Mouse (Mus musculus): ENCODE results near the gene Cd200. TPM values are rescaled to one million over a fixed set of nuclear protein-coding genes. Genes with fewer than 3 reads are reported as not detected.

Cd200 gene
- total and polyA plus RNA-seq, 2 experiments from 2014 or later, result 318 to 445 TPM

DNA sequence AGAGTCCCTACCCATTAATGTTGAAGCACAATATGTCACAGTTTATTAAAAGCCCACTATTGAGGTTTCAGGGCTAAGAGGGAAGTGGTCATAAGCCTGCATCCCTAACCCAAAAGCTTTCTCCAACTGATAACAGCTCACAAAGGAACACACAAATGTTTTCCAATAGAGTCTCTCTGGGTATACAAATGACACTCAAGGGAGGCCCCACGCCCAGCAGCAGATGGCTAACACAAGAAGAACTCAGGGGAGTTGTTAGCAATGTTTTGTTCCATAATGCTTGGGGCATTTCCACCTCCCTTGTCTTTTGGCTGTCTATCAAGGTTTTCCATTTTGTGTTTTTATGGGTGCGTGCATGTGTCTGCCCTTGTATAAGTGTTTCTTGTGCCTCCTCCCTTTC, 64.0 kb downstream of the Cd200 start:
- 50% methylated on average over 2 of the region's 2 CpGs for WGBS
- no peak for TF ChIP-seq CTCF (IDR thresholded peaks at IDR 0.05; ENCODE audit: low read depth)
- Histone ChIP-seq H3K27ac (ENCODE audit: low read depth, low read length) (no peak overlapping the region), H3K9me3 (ENCODE audit: low read length) (no peaks in the 10 kb centered on the region), H3K27me3 (ENCODE audit: insufficient read depth, low read length) (no peaks in the 10 kb centered on the region), H3K4me1 (ENCODE audit: insufficient read depth) (no peaks in the 10 kb centered on the region), H3K9ac (no peak overlapping the region), H3K4me2 (ENCODE audit: low read depth) (no peak overlapping the region), H3K36me3 (ENCODE audit: insufficient read depth) (no peaks in the 10 kb centered on the region), H3K4me3 (ENCODE audit: low read depth, low read length) (no peak overlapping the region)
- DNase-seq, result no peak
- ATAC-seq, result no peak

DNA sequence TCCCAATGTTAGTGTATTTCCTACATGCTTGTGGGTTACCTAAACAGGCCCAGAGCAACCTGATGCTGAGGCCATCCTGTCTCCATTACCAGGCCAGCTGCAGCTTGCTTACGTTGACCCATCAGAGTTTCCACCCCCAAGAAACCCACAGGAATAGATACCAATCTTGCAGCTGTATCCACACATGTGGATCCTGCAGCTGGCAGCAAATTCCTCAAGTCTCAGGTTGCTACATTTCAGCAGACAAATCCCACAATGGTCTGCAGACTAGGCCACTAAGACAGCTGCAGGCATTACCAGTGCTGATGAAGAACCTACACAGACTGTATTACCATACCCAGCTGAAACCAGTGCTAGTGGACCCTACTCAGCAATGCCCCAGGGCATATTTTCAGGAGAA, 72.4 kb downstream of the Cd200 start:
- ATAC-seq, result no peak
- no peak for TF ChIP-seq CTCF (IDR thresholded peaks at IDR 0.05; ENCODE audit: low read depth)
- no peak for DNase-seq
- no peak overlapping the region for H3K4me2 ChIP-seq (ENCODE audit: low read depth)
- H3K27ac ChIP-seq (ENCODE audit: low read depth, low read length), result no peak overlapping the region
- H3K36me3 ChIP-seq (ENCODE audit: insufficient read depth), result no peaks in the 10 kb centered on the region
- H3K4me3 ChIP-seq (ENCODE audit: low read depth, low read length), result no peak overlapping the region
- no peaks in the 10 kb centered on the region for H3K4me1 ChIP-seq (ENCODE audit: insufficient read depth)
- WGBS, result 89% methylated on average over 1 of the region's 1 CpGs
- H3K9me3 ChIP-seq (ENCODE audit: low read length), result no peaks in the 10 kb centered on the region
- H3K9ac ChIP-seq, result no peak overlapping the region
- no peaks in the 10 kb centered on the region for H3K27me3 ChIP-seq (ENCODE audit: insufficient read depth, low read length)

DNA sequence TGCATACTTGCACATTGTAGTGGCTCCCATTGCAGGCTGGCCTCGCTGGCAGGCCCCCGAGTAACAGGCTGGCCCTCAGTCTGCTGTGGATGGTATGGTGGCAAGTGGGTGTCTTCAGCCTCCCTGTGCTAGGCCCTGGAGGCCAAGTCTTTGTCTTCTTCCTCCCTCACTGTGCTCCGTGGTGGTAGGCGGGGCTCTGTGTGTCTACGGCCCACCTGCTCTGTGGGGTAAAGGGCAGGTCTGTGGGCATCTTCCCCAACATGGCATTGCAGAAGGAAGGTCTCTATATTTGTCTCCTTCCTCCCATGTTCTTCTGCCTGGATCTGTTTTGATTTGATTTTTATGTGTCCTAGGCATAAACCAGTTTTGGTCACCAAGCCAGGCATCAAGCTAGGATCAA, 74.0 kb downstream of the Cd200 start:
- ATAC-seq (no peak), DNase-seq (no peak)
- no peak overlapping the region for H3K4me2 ChIP-seq (ENCODE audit: low read depth)
- no peak overlapping the region for H3K27ac ChIP-seq (ENCODE audit: low read depth, low read length)
- no peaks in the 10 kb centered on the region for H3K9me3 ChIP-seq (ENCODE audit: low read length)
- no peaks in the 10 kb centered on the region for H3K4me1 ChIP-seq (ENCODE audit: insufficient read depth)
- H3K27me3 ChIP-seq (ENCODE audit: insufficient read depth, low read length), result no peaks in the 10 kb centered on the region
- H3K4me3 ChIP-seq (ENCODE audit: low read depth, low read length), result no peak overlapping the region
- no peak overlapping the region for H3K9ac ChIP-seq
- WGBS, result 89% methylated on average over 5 of the region's 5 CpGs
- H3K36me3 ChIP-seq (ENCODE audit: insufficient read depth), result no peaks in the 10 kb centered on the region
- TF ChIP-seq CTCF (IDR thresholded peaks at IDR 0.05; ENCODE audit: low read depth), result no peak

DNA sequence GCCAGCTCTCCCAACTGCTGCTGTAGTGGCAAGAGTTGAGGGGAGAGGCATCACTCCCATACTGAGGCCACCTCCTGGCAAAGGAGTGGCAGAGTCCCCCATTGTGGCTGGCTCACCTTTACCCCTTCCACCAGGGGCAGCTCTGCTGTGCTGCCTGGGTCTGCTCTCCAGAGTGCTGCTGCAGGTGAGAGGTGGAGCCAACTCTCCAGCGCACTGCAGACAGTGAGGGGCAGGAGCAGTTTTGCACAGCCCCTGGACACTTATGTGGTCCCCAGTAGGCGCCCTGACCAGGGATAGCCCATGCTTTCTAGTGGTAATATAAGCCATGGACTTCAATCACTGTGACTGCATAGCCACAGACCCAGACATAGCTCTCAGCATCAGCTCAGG, 74.5 kb downstream of the Cd200 start:
- Histone ChIP-seq H3K4me3 (ENCODE audit: low read depth, low read length) (no peak overlapping the region), H3K4me2 (ENCODE audit: low read depth) (no peak overlapping the region), H3K36me3 (ENCODE audit: insufficient read depth) (no peaks in the 10 kb centered on the region), H3K27ac (ENCODE audit: low read depth, low read length) (no peak overlapping the region), H3K9ac (no peak overlapping the region), H3K4me1 (ENCODE audit: insufficient read depth) (no peaks in the 10 kb centered on the region), H3K27me3 (ENCODE audit: insufficient read depth, low read length) (no peaks in the 10 kb centered on the region), H3K9me3 (ENCODE audit: low read length) (no peaks in the 10 kb centered on the region)
- 91% methylated on average over 2 of the region's 2 CpGs for WGBS
- ATAC-seq (no peak), DNase-seq (no peak)
- no peak for TF ChIP-seq CTCF (IDR thresholded peaks at IDR 0.05; ENCODE audit: low read depth)

DNA sequence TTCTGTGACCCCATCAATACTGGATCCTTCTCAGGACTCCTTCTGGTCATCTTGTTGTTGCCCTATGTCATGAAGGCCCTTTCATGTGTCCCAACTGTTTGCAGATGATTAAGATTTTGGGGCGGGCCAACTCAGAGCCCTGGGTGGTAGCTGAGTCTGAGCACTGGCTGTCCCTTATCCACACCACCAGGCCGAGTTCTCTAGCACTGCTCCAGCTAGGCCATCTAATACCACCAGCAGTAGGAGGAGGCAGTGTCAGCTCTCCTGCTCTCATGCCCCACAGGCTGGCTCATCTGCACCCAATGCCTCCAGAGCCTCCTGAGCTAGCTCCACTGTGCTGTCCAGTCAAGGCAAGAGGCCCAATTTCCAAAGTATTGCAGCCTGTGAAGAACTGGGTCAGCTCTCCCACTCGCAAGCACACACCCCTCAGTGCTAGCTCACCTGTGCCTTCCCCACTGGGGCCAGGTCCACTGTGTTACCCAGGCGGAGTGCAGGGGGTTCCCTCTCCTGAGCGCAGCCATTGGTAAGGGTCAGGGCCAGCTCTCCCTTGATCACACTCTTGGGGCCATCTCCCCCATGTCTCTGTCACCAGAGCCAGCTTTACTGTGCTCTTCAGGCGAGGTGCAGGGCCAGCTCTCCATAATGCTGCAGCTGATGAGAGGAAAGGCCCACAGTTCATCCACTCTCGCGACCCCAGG, 75.0 kb downstream of the Cd200 start:
- Histone ChIP-seq H3K4me3 (ENCODE audit: low read depth, low read length) (no peak overlapping the region), H3K36me3 (ENCODE audit: insufficient read depth) (no peaks in the 10 kb centered on the region), H3K9me3 (ENCODE audit: low read length) (no peaks in the 10 kb centered on the region), H3K4me2 (ENCODE audit: low read depth) (no peak overlapping the region), H3K27ac (ENCODE audit: low read depth, low read length) (no peak overlapping the region), H3K9ac (no peak overlapping the region), H3K4me1 (ENCODE audit: insufficient read depth) (no peaks in the 10 kb centered on the region), H3K27me3 (ENCODE audit: insufficient read depth, low read length) (no peaks in the 10 kb centered on the region)
- WGBS, result 88% methylated on average over 8 of the region's 8 CpGs
- DNase-seq (no peak), ATAC-seq (no peak)
- TF ChIP-seq CTCF (IDR thresholded peaks at IDR 0.05; ENCODE audit: low read depth), result no peak

DNA sequence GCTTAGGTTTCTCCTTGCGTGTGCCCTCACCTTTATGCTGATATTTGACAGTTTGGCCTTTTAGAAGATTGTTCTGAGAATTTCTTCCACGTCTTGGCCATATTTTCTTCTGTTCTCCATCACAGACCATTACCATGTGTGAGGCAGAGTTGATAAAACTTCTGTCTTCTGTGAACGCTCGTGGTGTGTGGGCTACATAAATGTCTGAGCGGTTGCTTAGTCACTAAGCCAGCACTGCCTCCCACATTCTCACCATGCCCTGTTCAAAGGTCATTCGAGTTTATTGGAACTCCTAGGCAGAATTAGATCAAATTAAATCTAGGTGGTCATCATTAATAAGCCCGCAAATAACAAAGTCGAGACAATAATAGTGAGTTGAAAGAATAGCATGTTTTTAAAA, 76.3 kb downstream of the Cd200 start:
- no peak overlapping the region for H3K4me2 ChIP-seq (ENCODE audit: low read depth)
- ATAC-seq (no peak), DNase-seq (no peak)
- H3K4me1 ChIP-seq (ENCODE audit: insufficient read depth), result no peaks in the 10 kb centered on the region
- no peaks in the 10 kb centered on the region for H3K27me3 ChIP-seq (ENCODE audit: insufficient read depth, low read length)
- H3K9me3 ChIP-seq (ENCODE audit: low read length), result no peaks in the 10 kb centered on the region
- no peak overlapping the region for H3K9ac ChIP-seq
- TF ChIP-seq CTCF (IDR thresholded peaks at IDR 0.05; ENCODE audit: low read depth), result no peak
- 77% methylated on average over 8 of the region's 8 CpGs for WGBS
- no peak overlapping the region for H3K27ac ChIP-seq (ENCODE audit: low read depth, low read length)
- no peak overlapping the region for H3K4me3 ChIP-seq (ENCODE audit: low read depth, low read length)
- no peaks in the 10 kb centered on the region for H3K36me3 ChIP-seq (ENCODE audit: insufficient read depth)

Other genes starting within 250 kb of the Cd200 start
- gene Btla, start 184.7 kb downstream of the Cd200 start, total RNA-seq (2014; rRNA removed), result 0.15 and 0.81 TPM in 2 replicates
- gene Btla, start 184.7 kb downstream of the Cd200 start, polyA plus RNA-seq (2015; fragmentation: Nextera tagmentation; extraction: Ambion mirVana), result 0.13 and 0.21 TPM in 2 replicates
- gene Gm609, start 83.9 kb upstream of the Cd200 start, total RNA-seq (2014; rRNA removed), result not detected in 2 replicates
- gene Gm609, start 83.9 kb upstream of the Cd200 start, polyA plus RNA-seq (2015; fragmentation: Nextera tagmentation; extraction: Ambion mirVana), result not detected in 2 replicates
- not detected in 2 replicates for gene Gm17783, start 123.0 kb upstream of the Cd200 start, total RNA-seq (2014; rRNA removed)
- gene Gm17783, start 123.0 kb upstream of the Cd200 start, polyA plus RNA-seq (2015; fragmentation: Nextera tagmentation; extraction: Ambion mirVana), result not detected in 2 replicates
- not detected in 2 replicates for gene Slc9c1, start 126.3 kb upstream of the Cd200 start, total RNA-seq (2014; rRNA removed)
- gene Slc9c1, start 126.3 kb upstream of the Cd200 start, polyA plus RNA-seq (2015; fragmentation: Nextera tagmentation; extraction: Ambion mirVana), result not detected in 2 replicates
- not detected in 2 replicates for gene Gcsam, start 201.3 kb upstream of the Cd200 start, total RNA-seq (2014; rRNA removed)
- gene Gcsam, start 201.3 kb upstream of the Cd200 start, polyA plus RNA-seq (2015; fragmentation: Nextera tagmentation; extraction: Ambion mirVana), result not detected in 2 replicates
- 0.23 TPM in 1 of 2 replicates, not detected in the other for gene BC016579, start 245.0 kb upstream of the Cd200 start, total RNA-seq (2014; rRNA removed)
- not detected in 2 replicates for gene BC016579, start 245.0 kb upstream of the Cd200 start, polyA plus RNA-seq (2015; fragmentation: Nextera tagmentation; extraction: Ambion mirVana)